Mouse (Mus musculus): ENCODE measurements around the gene Rbfox2.

The Rbfox2 gene

DNA sequence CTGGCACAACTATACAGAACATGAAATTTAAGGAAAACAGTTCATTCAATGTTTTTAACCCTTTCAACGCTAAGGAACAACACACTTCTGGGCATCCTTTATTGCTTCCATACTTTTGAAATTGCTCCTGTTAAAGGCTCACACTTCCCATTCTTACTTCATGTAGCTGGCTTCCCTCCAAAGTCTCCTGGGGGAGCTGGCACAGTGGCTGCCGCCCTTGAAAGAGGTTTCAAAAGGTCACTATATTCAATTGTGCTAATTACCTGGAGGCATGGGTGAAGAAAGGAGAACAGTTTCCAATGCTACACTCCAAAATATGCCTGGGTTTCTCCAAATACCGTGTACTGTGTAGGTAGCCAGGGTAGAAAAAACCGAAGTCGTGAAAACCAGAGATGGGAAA, 124.0 kb downstream of the Rbfox2 start:
- DNase-seq = no peak

DNA sequence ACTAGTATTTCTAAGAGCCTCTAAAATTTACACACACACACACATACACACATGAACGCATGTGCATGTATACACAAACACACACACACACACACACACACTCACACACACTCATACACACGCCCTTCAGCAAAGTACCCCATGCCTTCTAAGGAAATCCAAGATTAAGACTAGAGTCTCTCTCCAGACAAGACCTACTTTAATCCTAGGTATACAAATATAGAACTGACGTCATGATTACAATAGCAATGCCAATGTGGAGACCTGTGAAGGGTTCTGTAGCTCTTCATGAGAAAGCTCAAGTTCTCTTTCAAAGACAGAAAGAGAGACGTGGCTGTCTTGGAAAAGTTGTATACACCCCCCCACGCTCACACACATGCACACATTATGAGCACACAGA, 132.8 kb downstream of the Rbfox2 start:
- no peak for DNase-seq

- DNase-seq = no peak
Measured at GRCm38 (mm10) chr15:77172414-77172813, 134.4 kb downstream of the Rbfox2 start.

DNA sequence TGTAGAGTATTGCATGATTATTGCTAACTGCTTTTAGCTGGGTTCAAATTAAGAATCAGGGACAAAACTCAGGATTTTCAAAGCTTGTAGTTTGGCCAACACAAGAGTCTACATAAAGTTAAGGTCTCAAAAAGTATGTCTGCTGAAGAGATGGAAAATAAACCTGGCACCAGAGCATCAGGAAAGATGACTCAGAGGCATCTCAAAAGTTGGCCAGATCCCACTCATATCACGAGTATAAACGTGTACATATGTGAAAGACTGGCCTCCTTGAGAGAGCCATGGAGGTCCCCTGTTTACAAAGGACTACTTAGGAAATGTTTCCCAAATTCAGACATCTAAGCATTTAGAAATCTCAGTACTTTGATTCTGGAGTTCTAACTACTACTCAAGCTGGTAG, 138.0 kb downstream of the Rbfox2 start:
- no peak for DNase-seq

- DNase-seq = no peak
Measured at GRCm38 (mm10) chr15:77166225-77166732, 140.5 kb downstream of the Rbfox2 start.

DNA sequence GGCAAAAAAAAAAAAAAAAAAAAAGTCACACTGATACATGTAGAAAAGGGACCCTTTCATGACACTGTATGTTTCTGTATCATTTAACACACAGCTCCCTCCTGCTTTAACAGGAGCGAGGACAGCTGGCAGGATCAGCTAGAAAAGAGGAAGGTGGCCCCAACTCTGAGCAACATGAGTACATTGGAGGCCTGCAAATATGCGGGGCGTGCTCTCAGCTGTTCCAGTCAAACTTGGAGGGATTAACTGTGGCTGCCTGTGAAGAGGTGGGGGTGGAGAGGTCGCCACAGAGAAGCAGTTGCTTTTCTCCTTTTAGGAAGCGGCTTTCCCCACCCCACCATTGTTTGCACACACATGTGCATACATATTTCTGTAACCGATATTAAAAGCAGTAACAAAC, 143.5 kb downstream of the Rbfox2 start:
- DNase-seq = no peak

DNA sequence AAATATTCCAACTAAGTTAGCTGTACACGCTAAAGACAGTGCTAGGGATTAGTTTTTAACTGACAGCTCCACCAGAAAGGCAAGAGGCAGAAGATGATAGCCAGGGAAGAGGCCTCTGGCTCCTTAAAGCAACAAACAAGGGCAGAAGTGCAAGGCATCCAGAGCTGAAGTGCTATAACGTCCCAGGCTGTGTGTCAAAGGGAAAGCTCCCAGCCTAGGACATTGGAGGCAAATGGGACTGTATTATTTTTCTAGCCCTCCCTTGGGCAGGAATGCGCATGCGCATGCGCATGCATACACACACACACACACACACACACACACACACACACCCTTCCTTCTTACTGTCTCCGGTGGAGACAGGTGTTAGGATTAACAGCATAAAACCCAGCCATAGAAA, 143.9 kb downstream of the Rbfox2 start:
- no peak for DNase-seq

DNA sequence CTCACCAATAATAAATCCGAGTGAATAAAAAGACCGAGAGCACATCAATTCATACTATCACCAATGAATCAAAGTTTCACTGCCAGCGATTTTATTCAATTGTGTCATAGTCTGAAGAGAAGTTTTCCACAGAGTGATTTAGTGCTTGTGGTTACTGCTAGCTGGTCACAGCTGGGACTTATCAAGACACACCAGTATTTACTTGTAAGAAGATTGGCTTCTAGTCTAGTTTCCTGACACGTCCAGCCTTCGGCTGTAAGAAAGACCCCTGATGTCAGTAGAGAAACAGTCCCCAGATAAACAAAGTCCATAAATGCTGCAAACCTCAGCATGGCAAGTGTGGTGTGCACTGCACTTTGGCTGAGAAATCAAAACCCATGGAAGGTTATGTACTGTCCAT, 145.4 kb downstream of the Rbfox2 start:
- peak; percentile 71 for DNase-seq

- no peak for DNase-seq
Measured at GRCm38 (mm10) chr15:77160848-77161247, 146.0 kb downstream of the Rbfox2 start.

- DNase-seq = peak; percentile 83
Measured at GRCm38 (mm10) chr15:77156525-77156924, 150.3 kb downstream of the Rbfox2 start.

DNA sequence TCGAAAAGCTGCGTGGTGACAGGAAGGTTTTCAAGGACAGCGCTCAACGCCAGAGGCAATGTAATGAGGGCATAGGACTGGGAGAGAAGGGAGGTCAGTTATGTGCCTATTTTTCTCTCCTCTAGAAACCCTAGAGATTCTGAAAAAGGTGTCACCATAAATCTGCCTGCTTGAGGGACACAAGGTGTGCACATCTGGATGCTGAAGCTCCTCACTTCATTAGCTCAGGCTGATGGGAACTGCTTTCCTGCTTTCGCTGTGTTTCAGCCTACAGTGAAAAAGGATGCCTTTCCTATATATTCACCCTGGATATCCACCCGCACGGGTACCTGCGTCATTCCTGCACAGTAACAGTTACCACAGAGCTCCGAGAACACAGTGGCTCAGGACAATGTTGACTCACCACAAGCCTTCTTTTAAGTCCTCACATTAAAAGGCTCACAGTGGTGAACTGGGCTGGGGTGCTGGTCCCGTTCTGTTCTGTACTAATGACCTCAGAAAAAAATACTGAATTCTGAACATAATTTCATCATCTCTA, 152.5 kb downstream of the Rbfox2 start:
- DNase-seq = no peak

GRCm38 (mm10) chr15:77153625-77154024, 153.2 kb downstream of the Rbfox2 start:
- DNase-seq = peak; percentile 95

DNA sequence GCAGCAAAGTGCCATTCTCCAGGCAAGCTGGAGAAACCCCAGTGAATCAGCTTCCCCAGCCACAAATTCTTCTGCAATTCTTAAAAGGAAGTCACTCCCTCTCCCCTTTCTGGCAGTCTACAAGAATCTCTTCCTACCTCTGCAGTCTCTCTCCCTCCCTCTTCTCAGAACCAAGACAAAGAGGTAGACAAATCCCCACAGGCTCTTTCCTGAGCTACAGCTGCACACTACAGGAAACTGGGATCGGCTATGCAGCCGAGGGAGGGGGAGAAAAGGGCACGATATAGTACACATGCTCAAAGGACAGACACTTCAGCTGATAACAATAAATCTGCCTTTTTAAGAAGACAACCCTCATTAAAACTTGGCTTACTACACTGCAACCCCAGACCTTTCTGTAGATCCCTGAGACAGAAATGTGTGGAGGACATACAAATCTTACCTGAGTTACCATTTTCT, 153.7 kb downstream of the Rbfox2 start:
- DNase-seq = peak; percentile 44

GRCm38 (mm10) chr15:77152336-77153087, 154.3 kb downstream of the Rbfox2 start:
- DNase-seq = peak; percentile 30

DNA sequence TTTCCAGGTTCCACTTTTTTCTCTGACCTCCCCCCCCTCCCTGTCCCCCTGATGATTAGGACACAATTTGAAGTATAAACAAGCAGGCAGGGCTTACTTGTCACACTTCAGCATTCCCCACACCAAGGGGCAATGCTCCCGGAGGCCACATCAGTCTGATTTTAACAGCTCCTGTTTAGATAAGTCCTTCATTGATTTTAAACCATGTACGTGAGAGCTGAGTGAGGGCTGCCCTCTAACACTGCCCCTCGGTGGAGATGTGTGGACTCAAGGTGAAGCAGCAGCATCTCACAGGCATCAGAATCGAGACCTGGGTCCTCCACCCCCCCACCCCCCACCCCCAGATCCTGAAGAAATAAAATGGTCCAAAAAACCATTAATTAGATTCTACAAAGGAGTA, 155.0 kb downstream of the Rbfox2 start:
- DNase-seq = no peak

GRCm38 (mm10) chr15:77151178-77151577, 155.6 kb downstream of the Rbfox2 start:
- no peak for DNase-seq

GRCm38 (mm10) chr15:77150424-77150841, 156.4 kb downstream of the Rbfox2 start:
- peak; percentile 47 for DNase-seq

GRCm38 (mm10) chr15:77150000-77150399, 156.8 kb downstream of the Rbfox2 start:
- peak; percentile 36 for DNase-seq

DNA sequence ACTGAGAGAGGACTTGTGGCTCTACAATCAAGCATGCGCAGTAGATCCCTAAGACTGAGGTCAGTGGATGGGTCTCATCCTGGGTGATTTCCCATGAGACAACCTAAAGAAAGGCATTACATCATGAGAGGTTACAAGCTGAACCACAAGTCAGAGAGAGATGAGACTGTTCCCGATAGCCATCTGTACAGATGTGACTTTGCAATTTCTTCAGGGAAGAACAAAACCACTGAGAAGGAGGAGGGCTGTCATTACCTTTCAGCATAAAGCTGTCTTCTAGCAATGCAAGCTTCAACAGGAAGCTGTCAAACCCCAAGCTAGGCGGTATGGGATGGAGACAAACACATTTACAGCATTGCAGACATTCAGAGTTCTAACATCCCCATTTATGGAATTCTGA, 157.3 kb downstream of the Rbfox2 start:
- no peak for DNase-seq

GRCm38 (mm10) chr15:77146942-77147341, 159.9 kb downstream of the Rbfox2 start:
- DNase-seq = no peak

DNA sequence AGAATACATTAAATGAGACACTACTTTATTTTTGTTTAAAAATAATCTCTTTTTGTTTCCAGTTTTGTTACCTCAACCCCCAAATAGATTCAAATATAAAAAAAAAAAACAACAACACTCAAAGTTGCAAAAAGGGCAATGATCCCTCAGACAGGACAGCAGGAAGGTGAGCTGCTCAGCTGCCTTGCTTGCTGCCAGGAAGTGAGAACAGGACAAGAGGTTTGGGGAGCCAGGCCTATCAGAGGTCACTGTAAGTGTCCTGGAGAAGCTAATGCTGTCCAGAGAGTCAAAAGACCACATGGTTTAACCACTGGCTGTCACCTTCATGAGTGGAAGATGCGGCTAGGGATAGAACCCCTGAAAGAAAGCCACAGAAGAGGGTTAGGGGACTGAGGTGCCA, 161.8 kb downstream of the Rbfox2 start:
- DNase-seq = no peak

DNA sequence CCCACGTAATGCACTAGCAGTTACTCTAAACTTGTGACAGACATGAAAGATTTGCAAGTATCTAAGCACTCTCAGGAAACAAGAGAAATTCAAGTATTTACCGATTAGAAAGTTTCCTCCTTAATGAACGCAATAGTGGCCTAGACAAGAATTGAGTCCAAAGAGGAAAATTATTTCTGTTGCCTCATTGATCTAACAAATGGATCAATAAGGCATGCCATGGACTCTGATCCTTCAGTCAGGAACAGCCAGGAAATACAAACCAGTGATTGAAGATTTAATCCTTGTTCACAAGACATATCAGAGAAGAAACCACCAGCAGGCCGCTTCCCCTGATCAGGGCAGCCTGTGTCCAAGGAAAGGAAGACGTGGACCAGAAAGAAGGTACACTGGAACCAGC, 164.0 kb downstream of the Rbfox2 start:
- DNase-seq = no peak

DNA sequence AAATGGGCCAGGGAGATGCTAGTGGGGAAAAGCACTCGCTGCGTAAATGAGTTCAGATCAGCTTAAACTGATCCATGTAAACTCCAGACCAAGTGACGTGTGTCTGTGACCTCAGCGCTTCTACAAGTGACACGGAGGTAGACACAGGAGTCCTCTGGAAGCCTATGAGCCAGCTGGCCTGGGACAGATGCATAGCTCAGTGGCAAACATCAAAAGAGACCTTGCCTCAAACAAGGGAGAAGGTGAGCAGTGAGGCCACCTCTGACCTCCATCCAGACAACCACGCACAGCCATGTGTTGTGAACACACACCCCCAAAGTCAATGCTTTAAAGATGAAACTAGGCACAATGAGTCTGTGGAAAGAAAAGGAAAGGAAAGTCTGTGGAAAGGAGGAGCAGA, 164.5 kb downstream of the Rbfox2 start:
- no peak for DNase-seq

DNA sequence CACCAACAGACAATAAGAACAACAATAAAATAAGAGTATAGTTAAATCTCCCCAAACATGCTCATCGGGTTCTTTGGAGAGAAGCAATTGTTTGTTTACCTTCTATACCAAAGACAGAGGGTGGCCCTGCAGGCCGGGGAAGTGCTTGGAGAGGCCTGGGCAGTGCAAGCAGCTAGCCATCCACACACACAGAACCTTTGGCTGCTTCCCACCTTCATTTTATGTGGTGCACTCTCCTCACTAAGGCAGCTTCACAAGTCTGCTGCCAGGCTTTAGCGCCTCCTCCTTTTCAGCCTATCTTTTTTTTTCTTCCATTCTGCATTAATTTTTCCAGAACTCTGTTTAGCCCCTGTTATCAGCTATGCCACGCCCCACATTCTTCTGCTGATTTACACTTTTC, 165.1 kb downstream of the Rbfox2 start:
- no peak for DNase-seq

- DNase-seq = no peak
Measured at GRCm38 (mm10) chr15:77138282-77138681, 168.5 kb downstream of the Rbfox2 start.

All from lung, postnatal 10 days (tissue).